Mouse (Mus musculus) MEL (cell line): ENCODE results near the gene Rgs5. TPM values are rescaled to one million over a fixed set of nuclear protein-coding genes. Genes with fewer than 3 reads are reported as not detected.

ENCODE experiments used
- DNase-seq: peaks from one replicate; pipeline ENCODE4 v3.0.0; 2011; ENCODE audit warnings: low read depth, low spot score
- H3K27ac ChIP-seq: 2 replicates; pipeline ENCODE4 v1.5.1; 2012; ENCODE audit warnings: low read depth, mild to moderate bottlenecking, control low read depth, low read length, moderate library complexity; ENCODE audit not compliant: control insufficient read depth
- H3K27me3 ChIP-seq, 2 experiments: fragments of 150-350 bp in 1 of 2; sonication (generic) in 1 of 2; 2 replicates each; pipeline ENCODE4 v1.6.1; 2012; ENCODE audit warnings: low read length in 2 of 2, mild to moderate bottlenecking in 2 of 2, improper control_type of control experiment in 1 of 2, moderate library complexity in 1 of 2; ENCODE audit not compliant: insufficient read depth in 2 of 2, control insufficient read depth in 1 of 2
- H3K36me3 ChIP-seq, 2 experiments: 2 replicates each; pipeline ENCODE4 v1.6.1; 2012 to 2014; ENCODE audit warnings: low read length in 2 of 2, improper control_type of control experiment in 1 of 2, inconsistent platforms in 1 of 2, mild to moderate bottlenecking in 1 of 2; ENCODE audit not compliant: insufficient read depth in 2 of 2, control insufficient read depth in 1 of 2
- H3K4me1 ChIP-seq, 2 experiments: fragments of 150-350 bp in 1 of 2; sonication (generic) in 1 of 2; 2 replicates each; pipeline ENCODE4 v1.6.1; 2012; ENCODE audit warnings: low read length in 2 of 2, improper control_type of control experiment in 1 of 2, mild to moderate bottlenecking in 1 of 2; ENCODE audit not compliant: insufficient read depth in 2 of 2, control insufficient read depth in 1 of 2
- H3K4me3 ChIP-seq, 2 experiments: fragments of 150-350 bp in 1 of 2; sonication (generic) in 1 of 2; 2 replicates each; pipeline ENCODE4 v1.5.1; 2012; ENCODE audit warnings: low read depth in 2 of 2, low read length in 2 of 2, mild to moderate bottlenecking in 2 of 2, moderate library complexity in 2 of 2, control low read depth in 1 of 2, improper control_type of control experiment in 1 of 2; ENCODE audit not compliant: control insufficient read depth in 1 of 2, insufficient read depth in 1 of 2
- H3K79me2 ChIP-seq: 2 replicates; pipeline ENCODE4 v1.6.1; 2012; ENCODE audit warnings: mild to moderate bottlenecking, low read length, moderate library complexity; ENCODE audit not compliant: control insufficient read depth, poor library complexity, insufficient read depth
- H3K9ac ChIP-seq: 2 replicates; pipeline ENCODE4 v1.6.1; 2012; ENCODE audit warnings: low read depth, mild to moderate bottlenecking, control low read depth, low read length, moderate library complexity; ENCODE audit not compliant: control insufficient read depth, poor library complexity, severe bottlenecking
- H3K9me3 ChIP-seq: fragments of 150-350 bp; sonication (generic); replicated peaks from 2 replicates; pipeline ENCODE4 v1.6.1; 2012; ENCODE audit warnings: mild to moderate bottlenecking, low read length, improper control_type of control experiment, moderate library complexity; ENCODE audit not compliant: insufficient read depth
- EP300 ChIP-seq, 2 experiments: IDR thresholded peaks; 2 replicates each; pipeline ENCODE4 v1.6.1; 2011; ENCODE audit warnings: improper control_type of control experiment in 2 of 2, low read length in 2 of 2, low read depth in 1 of 2, mild to moderate bottlenecking in 1 of 2
- MYB ChIP-seq: IDR thresholded peaks from 2 replicates; pipeline ENCODE4 v1.6.1; 2011; ENCODE audit warnings: mild to moderate bottlenecking, low read depth, low read length, improper control_type of control experiment
- ZC3H11A ChIP-seq: IDR thresholded peaks from 2 replicates; pipeline ENCODE4 v1.6.1; 2012; ENCODE audit warnings: low read depth, mild to moderate bottlenecking, inconsistent platforms, low read length, improper control_type of control experiment
- polyA plus RNA-seq, 2 experiments: library from polyadenylated mRNA; stranded (reverse) in 1 of 2; unstranded in 1 of 2; fragments of >175 nt in 1 of 2; fragments of >200 nt in 1 of 2; gene quantifications; 2 replicates each; pipeline versions ENCODE4 v1.2.1 to v1.2.4; 2012; ENCODE audit warnings: low replicate concordance in 2 of 2, low read depth in 1 of 2; ENCODE audit not compliant: insufficient read length in 2 of 2, insufficient read depth in 1 of 2, missing spikeins in 1 of 2
- total RNA-seq: library from RNA; depleted of rRNA; stranded (reverse); fragments of 300-350 nt; gene quantifications from 2 replicates; pipeline ENCODE4 v1.2.3, GENCODE M21; 2012; rRNA removed

Gene Rgs5
- total and polyA plus RNA-seq, 3 experiments, result not detected

DNA sequence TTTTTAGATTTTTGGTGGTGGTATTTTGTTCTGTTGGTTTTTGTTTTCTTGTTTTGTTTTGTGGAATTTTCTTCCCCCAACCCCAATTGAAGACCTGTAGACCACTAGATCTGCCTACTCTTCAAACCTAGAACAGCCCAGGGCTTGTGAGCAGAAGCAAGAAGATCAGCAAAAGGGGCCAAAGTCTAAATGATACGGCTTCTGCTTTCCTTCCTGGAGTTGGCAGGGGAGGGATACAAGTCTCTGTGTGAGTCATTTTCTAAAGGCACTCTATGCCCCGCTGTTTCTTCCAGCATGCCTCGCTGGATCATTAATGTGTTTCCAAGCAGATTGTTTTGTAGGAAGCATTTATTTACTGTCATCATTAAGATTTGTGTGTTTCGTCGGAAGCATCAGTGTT is 85.8 kb downstream of the Rgs5 start:
- H3K9me3 ChIP-seq, result no peaks in the 10 kb centered on the region
- TF ChIP-seq EP300 (IDR thresholded peaks at IDR 0.05; ENCODE audit: low read depth in 1 of 2, low read length in 2 of 2), result no peak
- no peak for TF ChIP-seq ZC3H11A
- TF ChIP-seq MYB, result no peak
- no peaks in the 10 kb centered on the region for H3K4me1 ChIP-seq

More for the DNA sequence above, 85.8 kb downstream of the Rgs5 start:
- Histone ChIP-seq H3K4me3 (no peak overlapping the region), H3K36me3 (no peaks in the 10 kb centered on the region), H3K27me3 (no peaks in the 10 kb centered on the region), H3K79me2 (no peaks in the 10 kb centered on the region), H3K9ac (no peak overlapping the region), H3K27ac (no peak overlapping the region)
- no peak for DNase-seq

Other genes starting within 250 kb of the Rgs5 start
- 34.7 and 37.3 TPM in 2 replicates for gene Nuf2, start 124.0 kb upstream of the Rgs5 start, total RNA-seq
- gene Nuf2, start 124.0 kb upstream of the Rgs5 start, polyA plus RNA-seq, result 10 to 100 TPM; 44.4 to 99.2 TPM
- not detected in 2 replicates for gene Rgs4, start 92.1 kb downstream of the Rgs5 start, total RNA-seq
- gene Rgs4, start 92.1 kb downstream of the Rgs5 start, polyA plus RNA-seq, result not detected